Mouse (Mus musculus) bone marrow macrophage, adult 2 months (primary cell): Measurements from ENCODE around the gene Rbm8a. TPM values are rescaled to one million over a fixed set of nuclear protein-coding genes. Genes with fewer than 3 reads are reported as not detected.
A peak's percentile ranks its signal among the peaks of the same experiment; 100 is the strongest.

Experiments
- H3K27ac ChIP-seq: 2 replicates; pipeline ENCODE4 v1.5.1; 2012; ENCODE audit warnings: low read depth, low read length; ENCODE audit not compliant: insufficient read depth
- H3K4me1 ChIP-seq: 2 replicates; pipeline ENCODE4 v1.6.1; 2012; ENCODE audit warnings: low read length; ENCODE audit not compliant: control insufficient read depth, insufficient read depth
- H3K4me3 ChIP-seq: 2 replicates; pipeline ENCODE4 v1.5.1; 2012; ENCODE audit warnings: mild to moderate bottlenecking, low read length, moderate library complexity; ENCODE audit not compliant: insufficient read depth
- CTCF ChIP-seq: IDR thresholded peaks from 2 replicates; pipeline ENCODE4 v1.5.1; 2012; ENCODE audit warnings: low read depth, mild to moderate bottlenecking, low read length, moderate library complexity
- POLR2A ChIP-seq: IDR thresholded peaks from 2 replicates; pipeline ENCODE4 v1.6.1; 2012; ENCODE audit warnings: mild to moderate bottlenecking, low read depth, low read length, borderline replicate concordance
- polyA plus RNA-seq: library from polyadenylated mRNA; stranded (reverse); fragments of >200 nt; gene quantifications from 2 replicates; pipeline ENCODE4 v1.2.4, GENCODE M21; 2012; ENCODE audit not compliant: missing spikeins, insufficient read depth, insufficient read length

The Rbm8a gene
- polyA plus RNA-seq, 1 experiment, result 109 TPM

GRCm38 (mm10) chr3:96669727-96670468 lies 40.2 kb downstream of the Rbm8a start, which contains the start of gene Ankrd35:
Gene Ankrd35, plus strand, starts transcription at chr3:96670131.
- no peak within 1 kb of the TSS for H3K27ac ChIP-seq
- no peak for TF ChIP-seq POLR2A
- no peak for TF ChIP-seq CTCF
- peaks cover 8% of the 10 kb centered on the region for H3K4me1 ChIP-seq
- peak within 1 kb of the TSS; percentile 60 for H3K4me3 ChIP-seq

- no peak overlapping the region for H3K4me3 ChIP-seq
- TF ChIP-seq CTCF, result no peak
- no peak for TF ChIP-seq POLR2A
- H3K4me1 ChIP-seq, result peaks cover 8% of the 10 kb centered on the region
- no peak overlapping the region for H3K27ac ChIP-seq
These were observed 41.8 kb downstream of the Rbm8a start for GRCm38 (mm10) chr3:96671519-96671918.

- no peak overlapping the region for H3K27ac ChIP-seq
- H3K4me1 ChIP-seq, result peaks cover 8% of the 10 kb centered on the region
- TF ChIP-seq CTCF (no peak), POLR2A (no peak)
- H3K4me3 ChIP-seq, result no peak overlapping the region
These were observed 43.8 kb downstream of the Rbm8a start for GRCm38 (mm10) chr3:96673514-96673913.

- TF ChIP-seq CTCF (no peak), POLR2A (no peak)
- Histone ChIP-seq H3K4me3 (no peak overlapping the region), H3K4me1 (peaks cover 8% of the 10 kb centered on the region), H3K27ac (no peak overlapping the region)
These were observed 44.7 kb downstream of the Rbm8a start for GRCm38 (mm10) chr3:96674442-96674841.

GRCm38 (mm10) chr3:96675171-96675570 lies 45.4 kb downstream of the Rbm8a start:
- Histone ChIP-seq H3K27ac (no peak overlapping the region), H3K4me3 (no peak overlapping the region), H3K4me1 (peaks cover 6% of the 10 kb centered on the region)
- TF ChIP-seq POLR2A, result no peak
- no peak for TF ChIP-seq CTCF

- Histone ChIP-seq H3K4me3 (no peak overlapping the region), H3K4me1 (peaks cover under 1% of the 10 kb centered on the region), H3K27ac (no peak overlapping the region)
- TF ChIP-seq CTCF (no peak), POLR2A (no peak)
These were observed 46.0 kb downstream of the Rbm8a start for GRCm38 (mm10) chr3:96675690-96676089.

GRCm38 (mm10) chr3:96678456-96678855 lies 48.7 kb downstream of the Rbm8a start:
- TF ChIP-seq POLR2A, result no peak
- TF ChIP-seq CTCF, result no peak
- H3K27ac ChIP-seq, result no peak overlapping the region
- no peaks in the 10 kb centered on the region for H3K4me1 ChIP-seq
- no peak overlapping the region for H3K4me3 ChIP-seq

- TF ChIP-seq CTCF, result no peak
- no peak for TF ChIP-seq POLR2A
- Histone ChIP-seq H3K27ac (no peak overlapping the region), H3K4me1 (no peaks in the 10 kb centered on the region), H3K4me3 (no peak overlapping the region)
These were observed 49.5 kb downstream of the Rbm8a start for GRCm38 (mm10) chr3:96679159-96679674.

- Histone ChIP-seq H3K27ac (no peak overlapping the region), H3K4me3 (no peak overlapping the region), H3K4me1 (peaks cover 2% of the 10 kb centered on the region; the same call in 1 of the 2 replicates)
- TF ChIP-seq POLR2A (no peak), CTCF (no peak)
These were observed 50.7 kb downstream of the Rbm8a start for GRCm38 (mm10) chr3:96680269-96680956.

Other genes with a start within 250 kb of the Rbm8a start
- not detected in 2 replicates for gene BC107364, start 177.6 kb upstream of the Rbm8a start, polyA plus RNA-seq
- gene Hfe2, start 104.8 kb upstream of the Rbm8a start, polyA plus RNA-seq, result not detected in 2 replicates
- 868 and 944 TPM in 2 replicates for gene Txnip, start 72.0 kb upstream of the Rbm8a start, polyA plus RNA-seq
- gene Gm16253, start 52.9 kb upstream of the Rbm8a start, polyA plus RNA-seq, result not detected in 2 replicates
- gene Polr3gl, start 35.8 kb upstream of the Rbm8a start, polyA plus RNA-seq, result 111 and 129 TPM in 2 replicates
- gene Ankrd34a, start 33.3 kb upstream of the Rbm8a start, polyA plus RNA-seq, result 0.28 TPM in 1 of 2 replicates, not detected in the other
- gene Lix1l, start 28.8 kb upstream of the Rbm8a start, polyA plus RNA-seq, result 21.8 and 23.4 TPM in 2 replicates
- gene Pex11b, start 5.4 kb downstream of the Rbm8a start, polyA plus RNA-seq, result 25.7 and 32.6 TPM in 2 replicates
- gene Gm42957, start 5.5 kb downstream of the Rbm8a start, polyA plus RNA-seq, result not detected in 2 replicates
- gene Itga10, start 15.7 kb downstream of the Rbm8a start, polyA plus RNA-seq, result 0.28 and 0.44 TPM in 2 replicates
- not detected in 2 replicates for gene Ankrd35, start 40.2 kb downstream of the Rbm8a start, polyA plus RNA-seq
- gene Pias3, start 66.5 kb downstream of the Rbm8a start, polyA plus RNA-seq, result 43.5 and 44.0 TPM in 2 replicates
- not detected in 2 replicates for gene Nudt17, start 78.6 kb downstream of the Rbm8a start, polyA plus RNA-seq
- 41.6 and 49.1 TPM in 2 replicates for gene Polr3c, start 97.7 kb downstream of the Rbm8a start, polyA plus RNA-seq
- 69.5 and 74.8 TPM in 2 replicates for gene Rnf115, start 97.7 kb downstream of the Rbm8a start, polyA plus RNA-seq
- not detected in 2 replicates for gene Pdzk1, start 199.4 kb downstream of the Rbm8a start, polyA plus RNA-seq
- not detected in 2 replicates for gene Cd160, start 199.4 kb downstream of the Rbm8a start, polyA plus RNA-seq